Mouse (Mus musculus) erythroblast, adult 5-6 weeks (primary cell): ENCODE measurements around the gene Hus1b. TPM values are rescaled to one million over a fixed set of nuclear protein-coding genes. Genes with fewer than 3 reads are reported as not detected.

Experiments used
- ATAC-seq: replicated peaks from 2 replicates; pipeline ENCODE4 v1.8.0; 2016; ENCODE audit warnings: moderate number of reproducible peaks, mild to moderate bottlenecking, moderate TSS enrichment, inconsistent platforms; ENCODE audit not compliant: poor library complexity, low FRiP score, severe bottlenecking
- total RNA-seq, 2 experiments: library from RNA; stranded (forward) in 1 of 2; stranded (reverse) in 1 of 2; fragments of 150-400 nt in 1 of 2; fragments of 200-764, 138-1000 nt in 1 of 2; gene quantifications; 2 replicates each; pipeline versions ENCODE4 v1.2.3 to v1.2.4; 2015 to 2017; ENCODE audit warnings: low replicate concordance in 2 of 2

Hus1b gene
- total RNA-seq, 2 experiments from 2014 or later: 4.7 to 8.3 TPM

GRCm38 (mm10) chr13:30953580-30953979, 6.0 kb upstream of the Hus1b start:
- no peak for ATAC-seq

- no peak for ATAC-seq
Observed at GRCm38 (mm10) chr13:30952044-30952443, 4.5 kb upstream of the Hus1b start.

DNA sequence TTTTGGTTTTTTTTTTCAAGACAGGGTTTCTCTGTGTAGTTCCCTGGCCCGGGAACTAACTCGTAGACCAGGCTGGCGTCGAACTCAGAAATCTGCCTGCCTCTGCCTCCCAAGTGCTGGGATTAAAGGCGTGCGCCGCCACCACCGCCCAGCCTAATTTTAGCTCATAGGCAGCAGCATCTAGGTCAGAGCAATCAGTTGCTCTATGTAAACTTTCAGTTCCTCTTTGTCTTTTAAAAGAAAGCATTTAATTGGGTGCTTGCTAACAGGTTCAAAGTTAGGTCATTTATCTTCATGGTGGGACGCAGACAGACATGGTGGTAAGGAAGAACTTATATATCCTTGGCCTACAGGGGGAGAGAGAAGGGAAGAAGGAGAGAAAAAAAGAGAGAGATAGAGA, 1.6 kb upstream of the Hus1b start:
- no peak for ATAC-seq

GRCm38 (mm10) chr13:30947129-30947528, 430 bp downstream of the Hus1b start:
- peak; percentile 46; the same call in 1 of the 2 replicates for ATAC-seq

DNA sequence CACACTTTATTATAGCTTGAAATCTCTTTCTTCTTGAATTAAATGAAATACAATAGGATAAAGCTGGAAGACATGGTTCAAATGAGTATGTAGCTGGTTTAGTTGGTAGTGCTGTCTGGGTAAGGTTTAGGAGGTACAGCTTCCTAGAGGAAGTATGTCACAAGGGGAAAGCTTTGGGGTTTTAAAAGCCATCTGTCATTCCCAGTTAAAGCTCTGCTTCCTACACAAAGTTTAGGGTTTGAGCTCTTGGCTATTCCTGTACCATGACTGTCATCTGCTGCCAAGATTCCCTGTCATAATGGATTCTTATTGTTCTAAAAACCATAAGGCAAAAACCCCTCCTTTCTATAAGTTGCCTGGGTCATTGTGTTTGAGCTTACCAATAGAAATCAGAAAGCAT, 1.8 kb downstream of the Hus1b start:
- ATAC-seq: no peak

DNA sequence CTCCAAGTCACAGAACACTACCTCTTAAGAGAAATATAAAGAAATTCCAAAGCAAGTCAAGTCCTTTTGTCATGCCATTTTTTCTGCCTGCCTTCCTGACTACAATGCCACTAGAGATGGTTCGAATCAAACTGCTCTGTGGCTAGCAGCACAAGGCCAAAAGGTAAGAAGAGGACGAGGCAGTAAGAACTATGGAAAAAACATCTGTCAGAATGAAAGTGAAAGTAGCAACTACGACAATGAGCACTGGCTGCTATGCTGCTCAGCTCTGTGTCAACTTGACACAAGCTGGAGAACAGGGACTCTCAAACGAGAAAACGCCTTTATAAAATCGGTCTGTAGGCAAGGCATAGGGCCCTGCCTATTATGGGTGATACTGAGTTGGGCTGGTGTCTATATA, 14.6 kb downstream of the Hus1b start:
- no peak for ATAC-seq

DNA sequence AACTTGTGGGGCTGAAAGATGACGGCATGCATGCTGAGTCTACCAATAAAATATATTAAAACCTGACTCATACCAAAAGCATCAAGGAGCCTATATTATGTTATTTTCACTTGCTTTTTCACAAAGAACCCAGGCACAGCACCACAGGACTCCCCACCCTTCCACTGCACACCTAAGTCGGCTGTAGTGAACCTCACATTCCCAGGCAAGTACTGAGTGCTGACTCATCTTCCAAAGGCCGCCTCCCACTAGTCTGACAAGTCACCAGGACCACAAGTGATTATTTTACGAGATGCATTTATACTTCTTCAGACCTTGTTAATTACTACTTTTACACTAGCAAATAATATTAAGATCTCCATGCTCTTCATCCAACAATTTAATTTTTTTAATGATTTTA, 15.9 kb downstream of the Hus1b start:
- peak; percentile 90 for ATAC-seq

- ATAC-seq: no peak
Observed at GRCm38 (mm10) chr13:30929119-30929518, 18.4 kb downstream of the Hus1b start.

- ATAC-seq: no peak
Observed at GRCm38 (mm10) chr13:30924269-30924668, 23.3 kb downstream of the Hus1b start.

DNA sequence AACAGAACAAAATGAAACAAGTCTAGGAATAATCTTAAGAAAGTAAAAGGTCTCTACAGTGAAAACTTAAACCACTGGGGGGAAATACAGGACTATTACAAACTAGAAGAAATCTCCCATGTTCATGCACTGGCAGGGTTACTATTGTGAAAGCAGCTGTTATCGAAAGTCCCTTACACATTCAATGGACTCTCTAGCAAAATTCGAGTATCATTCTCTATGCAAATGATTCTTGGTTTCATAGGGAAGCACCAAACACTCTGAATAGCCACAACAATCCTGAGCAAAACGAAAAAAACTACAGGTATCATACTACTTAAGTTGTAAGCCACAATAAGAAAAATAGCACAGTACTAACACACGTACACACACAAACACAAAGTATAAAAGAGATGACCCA, 25.6 kb downstream of the Hus1b start:
- no peak for ATAC-seq

- ATAC-seq: no peak
Observed at GRCm38 (mm10) chr13:30913757-30914156, 33.8 kb downstream of the Hus1b start.

- no peak for ATAC-seq
Observed at GRCm38 (mm10) chr13:30913028-30913427, 34.5 kb downstream of the Hus1b start.

DNA sequence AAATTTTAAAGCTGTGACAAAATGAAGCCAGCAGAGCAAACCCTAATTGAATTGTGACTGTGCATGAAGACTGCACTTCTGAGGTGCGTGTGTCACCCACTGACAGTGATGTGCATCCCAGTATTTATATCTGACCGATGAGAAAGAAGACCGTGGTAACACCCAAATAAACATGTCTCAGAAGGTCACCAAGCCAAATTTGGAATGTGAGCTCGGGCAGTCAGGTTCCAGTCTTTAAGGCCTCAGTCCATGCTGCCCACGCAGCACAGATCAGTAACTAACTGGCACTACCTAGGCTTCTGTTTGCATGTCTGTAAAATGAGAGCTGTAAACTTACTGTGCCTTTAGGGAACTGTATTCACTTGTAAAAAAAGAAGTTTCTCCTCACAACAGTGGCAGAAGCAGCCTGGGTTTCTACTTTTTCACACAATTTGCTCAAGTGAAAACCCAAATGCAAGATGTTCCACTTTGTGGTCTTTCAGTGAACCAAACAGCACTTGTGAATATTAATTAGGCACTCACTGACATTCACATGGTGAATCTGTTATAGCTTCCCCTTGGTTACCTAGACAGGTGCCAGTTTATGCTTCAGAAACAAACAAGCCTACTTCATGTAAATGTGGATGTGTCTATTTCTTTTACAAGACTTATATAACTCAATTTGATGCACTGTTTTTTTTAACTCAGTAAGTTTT, 35.5 kb downstream of the Hus1b start:
- ATAC-seq: no peak

DNA sequence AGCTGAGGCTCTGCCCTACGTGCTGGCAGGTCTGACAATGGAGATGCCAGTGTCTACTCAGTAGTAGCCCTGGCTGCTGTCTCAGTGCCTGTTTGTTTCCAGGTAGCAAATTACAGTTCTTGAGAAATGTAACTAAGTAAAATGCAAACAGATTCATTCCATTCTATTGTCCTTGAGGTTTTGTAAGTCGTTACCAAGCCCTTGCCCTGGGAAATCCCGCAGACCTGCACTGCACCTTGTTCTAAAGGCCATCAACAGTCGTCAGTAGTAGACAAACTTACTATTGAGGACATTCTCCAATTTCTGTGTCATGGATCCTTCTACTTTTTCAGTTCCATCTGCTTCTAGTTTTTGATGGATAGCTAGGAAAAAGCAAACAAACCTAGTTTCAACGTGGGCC, 36.7 kb downstream of the Hus1b start:
- no peak for ATAC-seq

GRCm38 (mm10) chr13:30902286-30902685, 45.3 kb downstream of the Hus1b start:
- no peak for ATAC-seq

DNA sequence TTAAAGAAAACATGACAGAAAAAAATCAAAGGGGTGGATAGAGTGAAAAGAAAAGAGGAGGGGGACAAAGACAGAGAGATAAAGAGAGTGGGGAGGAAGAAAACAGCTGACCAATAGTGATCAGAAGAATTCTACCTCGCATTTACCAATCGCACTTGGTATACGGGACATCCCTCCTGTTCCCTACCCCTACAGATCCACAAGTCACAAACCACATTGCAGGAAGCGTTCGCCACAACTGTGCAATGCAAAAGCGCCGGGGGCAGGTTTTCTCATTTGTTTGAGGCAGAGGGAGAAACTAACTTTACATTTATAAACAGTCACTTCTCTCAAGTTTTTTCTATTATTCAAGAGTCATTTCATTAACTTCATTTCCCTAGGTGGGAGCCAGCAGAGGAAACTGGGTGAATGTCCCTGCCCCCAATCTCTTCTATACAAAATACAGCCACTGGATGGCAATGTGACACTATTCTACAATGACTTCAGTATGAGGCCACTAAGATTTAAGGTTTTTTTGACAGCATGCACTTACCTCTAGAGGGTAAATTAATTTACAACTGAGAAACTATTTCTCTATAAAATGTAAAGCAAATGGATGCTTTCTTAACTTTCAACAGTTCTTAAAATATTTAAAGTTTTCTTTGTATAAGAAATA, 46.0 kb downstream of the Hus1b start:
- no peak for ATAC-seq

Other genes with a start within 250 kb of the Hus1b start
- gene Irf4, start 198.5 kb downstream of the Hus1b start, total RNA-seq (2015; ENCODE audit: low replicate concordance): 0.42 TPM in 1 of 2 replicates, not detected in the other
- 1.1 TPM in 2 replicates for gene Irf4, start 198.5 kb downstream of the Hus1b start, total RNA-seq (2017; ENCODE audit: low replicate concordance)
- gene Exoc2, start 26.3 kb upstream of the Hus1b start, total RNA-seq (2015; ENCODE audit: low replicate concordance): 28.0 and 40.2 TPM in 2 replicates
- gene Exoc2, start 26.3 kb upstream of the Hus1b start, total RNA-seq (2017; ENCODE audit: low replicate concordance): 29.7 and 51.2 TPM in 2 replicates
- not detected in 2 replicates for gene Gm5447, start 26.4 kb upstream of the Hus1b start, total RNA-seq (2015; ENCODE audit: low replicate concordance)
- gene Gm5447, start 26.4 kb upstream of the Hus1b start, total RNA-seq (2017; ENCODE audit: low replicate concordance): not detected in 2 replicates